Mouse (Mus musculus): Measurements from ENCODE around the gene Lrp1.

The Lrp1 gene

DNA sequence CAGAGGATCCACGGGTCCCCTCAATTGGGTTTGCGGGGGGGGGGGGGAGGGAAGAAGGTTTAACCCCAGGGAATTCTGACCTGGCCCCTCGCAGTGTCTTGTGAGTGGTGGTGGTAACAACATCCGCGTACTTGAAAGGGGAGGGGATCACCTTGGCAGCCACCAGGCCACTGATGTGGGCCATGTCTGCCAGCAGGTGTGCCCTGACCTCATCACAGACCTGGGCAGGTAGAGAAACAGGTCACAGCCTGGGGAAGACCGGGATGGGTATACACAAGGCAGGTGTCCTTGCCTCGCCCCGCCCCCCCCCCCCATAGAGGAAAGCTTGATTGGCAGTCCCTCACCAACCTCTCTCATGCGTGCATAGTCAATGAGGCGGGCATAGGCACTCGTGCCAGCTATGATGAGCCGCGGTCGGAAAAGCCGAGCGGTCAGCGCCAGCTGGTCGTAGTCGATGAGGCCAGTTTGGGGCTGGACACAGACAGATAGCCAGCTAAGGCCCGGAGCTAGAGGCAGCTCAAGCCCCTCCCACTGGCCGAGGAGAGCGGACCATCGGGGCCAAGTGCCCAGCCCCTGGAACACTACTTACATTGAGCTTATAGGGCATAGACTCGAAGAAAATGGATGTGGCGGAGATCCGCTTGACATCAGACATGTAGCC is 101.8 kb downstream of the Lrp1 start:
- DNase-seq: peak in 1 of 2 experiments; percentile 50

- no peak for DNase-seq
Measured at GRCm38 (mm10) chr10:127517941-127518340, 103.0 kb downstream of the Lrp1 start.

GRCm38 (mm10) chr10:127516576-127517260 is 104.2 kb downstream of the Lrp1 start:
- no peak for DNase-seq

GRCm38 (mm10) chr10:127515983-127516459 is 104.9 kb downstream of the Lrp1 start:
- DNase-seq: no peak

DNA sequence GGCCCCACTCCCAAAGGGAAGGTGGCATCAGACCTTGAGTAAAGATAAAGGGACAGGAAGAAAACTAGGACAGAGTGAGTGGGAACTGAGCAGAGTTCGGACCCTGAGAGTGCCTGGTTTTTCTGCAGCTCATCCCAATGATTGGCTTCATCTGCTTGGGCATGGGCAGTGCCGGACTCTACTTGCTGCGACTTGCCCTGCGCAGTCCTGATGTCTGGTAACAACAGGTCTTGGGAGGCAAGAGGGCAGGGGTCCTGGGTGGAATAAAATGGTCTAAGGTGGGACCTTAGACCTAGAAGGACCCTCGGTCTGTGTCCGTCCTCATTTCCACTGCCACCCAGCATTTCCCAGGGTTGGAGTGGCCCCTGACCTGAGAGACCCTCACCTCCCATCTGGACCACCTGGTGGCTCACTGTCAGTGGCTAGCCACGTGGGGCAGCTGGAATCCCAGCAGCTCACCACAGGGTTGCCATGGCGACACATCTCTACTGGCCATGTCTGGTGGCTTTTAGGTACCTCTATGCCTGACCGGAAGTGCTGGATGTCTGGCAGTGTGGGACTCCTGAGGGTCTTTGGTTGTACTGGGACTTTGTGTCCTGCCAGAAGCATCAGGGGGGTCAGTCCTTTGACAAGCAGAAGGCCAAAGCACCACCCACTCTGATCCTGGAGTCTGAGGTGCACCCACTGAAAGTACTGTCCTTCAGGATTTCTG is 105.5 kb downstream of the Lrp1 start:
- no peak for DNase-seq

DNA sequence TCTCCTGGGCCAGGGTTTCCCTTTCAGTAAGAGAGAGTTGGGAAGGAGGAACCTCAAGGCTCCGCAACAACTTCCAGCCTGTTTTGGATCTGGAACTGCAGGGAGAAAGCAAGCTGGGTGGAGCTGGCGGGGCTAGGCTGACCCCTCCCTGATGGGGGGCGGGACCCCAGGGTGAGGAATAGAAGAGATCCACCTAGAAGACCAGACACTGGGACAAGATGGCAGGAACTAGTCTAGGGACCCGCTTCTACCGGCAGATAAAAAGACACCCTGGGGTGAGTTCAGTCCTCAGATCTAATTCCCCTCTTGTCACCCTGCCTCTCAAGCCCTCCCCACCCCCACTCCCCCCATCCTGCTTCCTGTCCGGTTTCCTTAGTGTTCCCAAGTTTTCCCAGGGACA is 106.2 kb downstream of the Lrp1 start, which contains the start of gene Ndufa4l2:
Gene Ndufa4l2, plus strand, starts transcription at position 204 of the 400 bp plus-strand sequence.
- DNase-seq: no peak

GRCm38 (mm10) chr10:127514111-127514698 is 106.7 kb downstream of the Lrp1 start:
- DNase-seq: no peak

DNA sequence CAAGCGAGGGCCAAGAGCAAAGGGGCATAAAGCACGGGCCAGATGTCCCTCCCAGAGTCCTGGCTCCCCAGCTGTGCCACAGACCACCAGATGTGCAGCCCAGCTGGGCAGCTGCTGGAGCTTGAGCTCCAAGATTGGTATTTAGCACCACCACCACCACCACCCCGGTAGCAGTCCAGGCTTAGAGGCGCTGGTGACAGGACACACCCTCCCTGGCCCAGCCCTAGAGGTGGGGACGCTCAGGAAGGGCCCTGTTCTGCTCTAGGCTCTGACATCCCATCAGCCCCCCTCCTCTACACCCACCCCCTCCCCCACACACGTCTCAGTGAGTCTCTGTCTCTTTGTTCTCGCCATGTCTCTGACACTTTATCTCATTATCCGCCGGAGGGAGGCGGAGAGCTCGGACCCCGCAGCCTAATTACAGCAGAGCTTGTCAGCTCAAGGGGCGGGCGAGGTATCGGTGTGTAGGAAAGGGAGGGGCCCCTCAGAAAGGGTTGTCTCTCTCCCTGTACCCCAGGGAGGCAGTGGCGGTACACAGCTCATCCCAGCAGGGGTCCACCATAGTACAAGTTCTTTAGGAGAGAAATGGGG is 107.4 kb downstream of the Lrp1 start:
- DNase-seq: peak in 1 of 2 experiments; percentile 41

DNA sequence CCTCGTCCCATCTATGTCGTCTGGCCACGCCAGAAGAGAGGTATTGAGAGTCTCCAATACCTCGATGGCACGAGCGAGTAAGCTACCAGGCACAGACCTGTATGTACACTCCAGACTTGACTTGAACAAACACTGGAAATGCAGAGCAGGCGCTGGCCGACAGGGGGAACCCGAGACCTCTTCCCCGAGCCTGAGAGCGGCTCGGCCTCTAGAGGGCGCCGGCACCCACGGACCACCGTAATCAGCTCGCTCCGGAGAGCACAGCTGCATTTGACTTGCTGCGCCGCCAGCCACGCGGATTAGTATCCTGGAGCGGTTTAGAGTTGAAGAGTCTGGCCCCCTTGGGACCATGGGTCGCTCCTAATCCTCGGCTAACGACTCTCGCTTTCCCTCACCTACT is 108.1 kb downstream of the Lrp1 start:
- DNase-seq: peak; percentile 96 to 98

DNA sequence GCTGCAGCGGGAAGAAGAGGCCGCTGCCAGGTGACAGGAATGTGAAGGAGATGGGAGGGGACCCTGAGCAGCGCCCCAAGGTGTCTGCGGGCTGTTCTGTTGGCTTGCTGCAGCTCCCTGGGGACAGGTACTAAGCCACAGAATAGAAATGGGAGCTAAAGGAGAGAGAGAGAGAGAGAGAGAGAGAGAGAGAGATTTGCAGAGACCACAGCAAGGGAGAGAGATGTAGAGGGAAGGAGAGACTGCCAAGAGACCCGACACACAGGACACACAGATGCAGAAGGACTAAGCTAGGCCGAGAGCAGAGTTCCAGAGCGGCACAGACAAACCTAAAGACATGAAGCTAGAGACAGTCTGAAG is 108.7 kb downstream of the Lrp1 start:
- DNase-seq: no peak

GRCm38 (mm10) chr10:127511634-127512306 is 109.2 kb downstream of the Lrp1 start:
- DNase-seq: peak; percentile 89 to 94

- peak; percentile 46 to 55 for DNase-seq
Measured at GRCm38 (mm10) chr10:127510895-127511617, 109.9 kb downstream of the Lrp1 start.

GRCm38 (mm10) chr10:127509837-127510701 is 110.9 kb downstream of the Lrp1 start:
- peak; percentile 49 to 63 for DNase-seq

GRCm38 (mm10) chr10:127509051-127509836 is 111.7 kb downstream of the Lrp1 start:
- DNase-seq: peak; percentile 96 to 98

GRCm38 (mm10) chr10:127508239-127508638 is 112.7 kb downstream of the Lrp1 start:
- peak; percentile 89 to 92 for DNase-seq

DNA sequence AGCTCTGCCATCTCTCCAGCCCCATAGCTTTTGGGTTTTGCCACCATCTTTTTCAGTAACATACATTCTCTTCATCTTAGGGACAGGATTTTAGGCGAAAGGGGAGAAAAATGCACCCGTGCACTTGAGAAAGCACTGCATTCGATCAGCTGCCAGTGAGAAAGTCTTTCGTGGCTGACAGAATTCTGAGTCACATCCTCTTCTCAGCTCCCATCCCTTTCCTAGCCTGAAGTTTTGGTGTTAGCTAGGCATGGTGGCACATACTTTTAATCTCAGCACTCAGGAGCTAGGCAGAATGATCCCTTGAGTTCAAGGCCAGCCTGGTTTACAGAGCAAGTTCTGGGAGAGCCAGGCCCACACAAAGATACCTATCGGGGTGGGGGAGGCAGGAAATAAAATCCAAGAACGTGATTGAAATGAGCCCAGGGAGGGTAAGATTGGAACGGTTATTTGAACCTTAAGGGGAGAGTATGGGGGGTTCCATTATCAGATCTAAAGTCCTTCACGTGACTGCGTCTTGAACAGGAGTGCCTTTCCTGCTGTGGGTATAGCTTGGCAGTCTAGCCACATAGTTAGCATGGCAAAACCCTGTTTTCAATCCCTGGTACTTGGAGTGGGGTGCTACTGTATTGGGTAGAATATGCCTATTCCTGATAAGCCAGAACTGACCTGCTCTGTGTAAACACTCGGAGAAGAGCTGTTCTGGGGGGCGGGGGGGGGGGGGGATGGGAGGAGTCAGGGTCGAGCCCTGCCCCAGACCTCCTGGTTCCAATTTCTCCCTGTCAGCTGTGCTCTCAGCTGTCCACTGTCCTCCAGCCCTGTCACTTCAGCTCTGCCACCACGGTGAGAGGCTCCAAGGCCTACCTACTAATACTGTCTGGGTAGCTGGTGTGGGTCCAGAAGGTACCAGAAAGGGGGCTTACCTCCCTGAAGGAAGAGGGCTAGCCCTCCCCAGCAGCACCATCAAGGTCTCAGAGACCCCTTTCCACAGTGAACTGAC is 119.8 kb downstream of the Lrp1 start, which contains the start of gene Stac3:
Gene Stac3, plus strand, starts transcription at position 793 of the 1,000 bp plus-strand sequence.
- no peak for DNase-seq

- no peak for DNase-seq
Measured at GRCm38 (mm10) chr10:127500042-127500441, 120.9 kb downstream of the Lrp1 start.

GRCm38 (mm10) chr10:127499516-127499915 is 121.4 kb downstream of the Lrp1 start:
- DNase-seq: no peak

All from cerebellum, postnatal 25 days (tissue).